In the genomic region with DNA sequence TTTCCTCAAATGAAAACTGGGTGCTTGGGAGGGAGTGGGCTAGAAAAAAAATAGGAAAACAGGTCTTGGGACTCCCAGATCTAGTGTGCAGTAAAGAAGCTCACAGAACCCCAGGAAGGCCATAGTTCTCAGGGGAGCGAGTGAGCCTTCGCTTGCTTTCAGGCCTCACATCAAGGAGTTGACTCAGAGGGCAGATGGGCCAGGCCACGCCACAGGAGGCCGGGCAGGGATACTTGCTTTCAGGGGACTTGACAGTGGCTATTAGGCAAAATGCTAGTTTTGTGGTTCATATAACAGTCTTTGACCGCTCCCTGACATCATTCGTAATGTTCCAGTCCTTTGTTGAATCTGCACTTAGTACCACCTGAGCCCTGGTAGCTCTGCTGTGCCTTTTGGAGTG, we compare ENCODE assay signal across 18 mouse cellular contexts. TPM values are rescaled to one million over a fixed set of nuclear protein-coding genes. Genes with fewer than 3 reads are reported as not detected.
DNase-seq lines count a peak whose midpoint lies in the region; ATAC-seq and TF ChIP-seq lines count a peak whose summit lies in the region.
"Had no signal": no experiment of that assay in that cellular context is flagged by ENCODE, and none has a peak within 500 bp of the region (broad histone marks: within the 10 kb centered on the region; RNA-seq: fewer than 3 reads in every experiment).

No protein-coding gene starts in this region.

- H3K9me3 ChIP-seq in forebrain, embryonic 10.5 days, result no peaks in the 10 kb centered on the region
- no peaks in the 10 kb centered on the region for H3K9me3 ChIP-seq in forebrain, embryonic 16.5 days (ENCODE audit: control insufficient read depth, low read length)
- no peaks in the 10 kb centered on the region for H3K9me3 ChIP-seq in midbrain, embryonic 10.5 days (replicated peaks)
- no peaks in the 10 kb centered on the region for H3K9me3 ChIP-seq in midbrain, postnatal 0 days (ENCODE audit: low read length)
- H3K9me3 ChIP-seq: G1E; hindbrain, embryonic 12.5 days; hindbrain, embryonic 15.5 days had no signal

- H3K4me3 ChIP-seq in forebrain, embryonic 10.5 days, result no peak overlapping the region
- no peak overlapping the region for H3K4me3 ChIP-seq in forebrain, embryonic 16.5 days (replicated peaks; ENCODE audit: low read length)
- H3K4me3 ChIP-seq in midbrain, embryonic 10.5 days, result no peak overlapping the region
- no peak overlapping the region for H3K4me3 ChIP-seq in midbrain, postnatal 0 days (ENCODE audit: low read depth, low read length)
- H3K4me3 ChIP-seq: hindbrain, embryonic 12.5 days; hindbrain, embryonic 15.5 days had no signal

- no peaks in the 10 kb centered on the region for H3K36me3 ChIP-seq in forebrain, embryonic 10.5 days (replicated peaks)
- no peaks in the 10 kb centered on the region for H3K36me3 ChIP-seq in forebrain, embryonic 16.5 days (ENCODE audit: control insufficient read depth, insufficient read depth)
- no peaks in the 10 kb centered on the region for H3K36me3 ChIP-seq in midbrain, embryonic 10.5 days
- H3K36me3 ChIP-seq in midbrain, postnatal 0 days (ENCODE audit: insufficient read depth, low read length), result no peaks in the 10 kb centered on the region; the same call in 1 of the 2 replicates
- H3K36me3 ChIP-seq: hindbrain, embryonic 12.5 days; hindbrain, embryonic 15.5 days had no signal

- H3K9ac ChIP-seq in forebrain, embryonic 16.5 days (replicated peaks; ENCODE audit: low read depth, low read length), result no peak overlapping the region
- no peak overlapping the region for H3K9ac ChIP-seq in midbrain, postnatal 0 days (replicated peaks; ENCODE audit: low read length, poor library complexity, severe bottlenecking)
- H3K9ac ChIP-seq: hindbrain, embryonic 15.5 days had no signal

- no peaks in the 10 kb centered on the region for H3K27me3 ChIP-seq in forebrain, embryonic 10.5 days (ENCODE audit: poor library complexity, severe bottlenecking)
- no peaks in the 10 kb centered on the region for H3K27me3 ChIP-seq in forebrain, embryonic 16.5 days (replicated peaks; ENCODE audit: control insufficient read depth, insufficient read depth, low read length)
- H3K27me3 ChIP-seq in midbrain, embryonic 10.5 days (ENCODE audit: low read depth, poor library complexity, severe bottlenecking), result no peaks in the 10 kb centered on the region
- no peaks in the 10 kb centered on the region for H3K27me3 ChIP-seq in midbrain, postnatal 0 days (ENCODE audit: insufficient read depth, low read length)
- H3K27me3 ChIP-seq: CH12.LX; hindbrain, embryonic 12.5 days; hindbrain, embryonic 15.5 days; Patski had no signal

- H3K4me2 ChIP-seq in forebrain, embryonic 16.5 days (ENCODE audit: low read length), result no peak overlapping the region
- no peak overlapping the region for H3K4me2 ChIP-seq in midbrain, postnatal 0 days (ENCODE audit: low read depth, low read length, poor library complexity, severe bottlenecking)
- H3K4me2 ChIP-seq: heart, embryonic 11.5 days; hindbrain, embryonic 12.5 days; hindbrain, embryonic 15.5 days had no signal

- TF ChIP-seq CTCF in midbrain, postnatal 0 days (IDR thresholded peaks at IDR 0.05), result no peak

- ATAC-seq in forebrain, embryonic 16.5 days, result no peak
- ATAC-seq in midbrain, postnatal 0 days (ENCODE audit: low FRiP score), result no peak
- ATAC-seq: intestine, postnatal 0 days; Patski had no signal

- WGBS in forebrain, embryonic 10.5 days, result 74% methylated on average over 6 of the region's 6 CpGs
- 83% methylated on average over 6 of the region's 6 CpGs for WGBS in forebrain, embryonic 16.5 days
- 71% methylated on average over 6 of the region's 6 CpGs for WGBS in midbrain, embryonic 10.5 days
- WGBS in midbrain, postnatal 0 days, result 79% methylated on average over 6 of the region's 6 CpGs

- peak; percentile 56 to 65 for DNase-seq in cerebellum, adult 18-20 months
- no peak for DNase-seq in cerebellum, adult 11 months
- DNase-seq in forebrain, embryonic 10.5 days (ENCODE audit: extremely low spot score, low spot score), result no peak
- DNase-seq in midbrain, embryonic 10.5 days (ENCODE audit: low spot score), result no peak
- DNase-seq in midbrain, postnatal 0 days (ENCODE audit: low spot score), result no peak
- peak; percentile 77 for DNase-seq in cerebellum, adult 9-11 months
- DNase-seq in thymus, postnatal 14 days, result no peak
- DNase-seq: adrenal gland, postnatal 14 days; B cell, adult 2 months; gastrocnemius, postnatal 10 days had no signal

- H3K27ac ChIP-seq in forebrain, embryonic 10.5 days, result peak overlapping the region; percentile 35; the same call in 1 of the 2 replicates
- H3K27ac ChIP-seq in forebrain, embryonic 16.5 days (ENCODE audit: low read length), result no peak overlapping the region
- peak overlapping the region; percentile 56; the same call in 1 of the 2 replicates for H3K27ac ChIP-seq in midbrain, embryonic 10.5 days (replicated peaks)
- H3K27ac ChIP-seq in midbrain, postnatal 0 days (ENCODE audit: low read depth, low read length), result no peak overlapping the region
- H3K27ac ChIP-seq: hindbrain, embryonic 12.5 days had no signal

- peaks cover 30% of the 10 kb centered on the region for H3K4me1 ChIP-seq in forebrain, embryonic 10.5 days
- peaks cover 8% of the 10 kb centered on the region; the same call in 1 of the 2 replicates for H3K4me1 ChIP-seq in forebrain, embryonic 16.5 days (replicated peaks; ENCODE audit: control insufficient read depth, insufficient read depth, low read length)
- H3K4me1 ChIP-seq in midbrain, embryonic 10.5 days, result peaks cover 35% of the 10 kb centered on the region
- no peaks in the 10 kb centered on the region for H3K4me1 ChIP-seq in midbrain, postnatal 0 days (ENCODE audit: insufficient read depth, low read length)

RNA-seq across cellular contexts. Expression of gene Fbxw11, which starts 18.6 kb away (rescaled TPM):
- 87.0 and 90.8 TPM in 2 replicates for polyA plus RNA-seq in forebrain, embryonic 10.5 days (2016; fragmentation: Nextera tagmentation; extraction: Ambion mirVana)
- 125 and 137 TPM in 2 replicates for polyA plus RNA-seq in forebrain, embryonic 16.5 days (2015; fragmentation: Nextera tagmentation; extraction: Ambion mirVana)
- 93.9 and 102 TPM in 2 replicates for polyA plus RNA-seq in midbrain, embryonic 10.5 days (2016; fragmentation: Nextera tagmentation; extraction: Ambion mirVana)
- total RNA-seq in midbrain, postnatal 0 days (2014; rRNA removed), result 130 and 140 TPM in 2 replicates
- 97.1 and 100 TPM in 2 replicates for polyA plus RNA-seq in midbrain, postnatal 0 days (2015; fragmentation: Nextera tagmentation; extraction: Ambion mirVana)

Comparison
In these comparisons a context has a peak if more than half of its experiments do, and no peak if none do; other contexts are left out.
1. DNase-seq: peak in cerebellum, adult 18-20 months (2 of 2) and cerebellum, adult 9-11 months (single experiment); none in cerebellum, adult 11 months (single experiment), forebrain, embryonic 10.5 days (single experiment), midbrain, embryonic 10.5 days (single experiment), midbrain, postnatal 0 days (single experiment) and thymus, postnatal 14 days (single experiment).
2. H3K27ac ChIP-seq: peak in forebrain, embryonic 10.5 days (single experiment) and midbrain, embryonic 10.5 days (single experiment); none in forebrain, embryonic 16.5 days (single experiment) and midbrain, postnatal 0 days (single experiment).